Mouse (Mus musculus): Measurements from ENCODE around the gene Tbc1d9. TPM values are rescaled to one million over a fixed set of nuclear protein-coding genes. Genes with fewer than 3 reads are reported as not detected.
A peak's percentile ranks its signal among the peaks of the same experiment; 100 is the strongest.

The Tbc1d9 gene
- polyA plus RNA-seq (2015; fragmentation: Nextera tagmentation; extraction: Ambion mirVana): 18.1 and 18.9 TPM in 2 replicates

DNA sequence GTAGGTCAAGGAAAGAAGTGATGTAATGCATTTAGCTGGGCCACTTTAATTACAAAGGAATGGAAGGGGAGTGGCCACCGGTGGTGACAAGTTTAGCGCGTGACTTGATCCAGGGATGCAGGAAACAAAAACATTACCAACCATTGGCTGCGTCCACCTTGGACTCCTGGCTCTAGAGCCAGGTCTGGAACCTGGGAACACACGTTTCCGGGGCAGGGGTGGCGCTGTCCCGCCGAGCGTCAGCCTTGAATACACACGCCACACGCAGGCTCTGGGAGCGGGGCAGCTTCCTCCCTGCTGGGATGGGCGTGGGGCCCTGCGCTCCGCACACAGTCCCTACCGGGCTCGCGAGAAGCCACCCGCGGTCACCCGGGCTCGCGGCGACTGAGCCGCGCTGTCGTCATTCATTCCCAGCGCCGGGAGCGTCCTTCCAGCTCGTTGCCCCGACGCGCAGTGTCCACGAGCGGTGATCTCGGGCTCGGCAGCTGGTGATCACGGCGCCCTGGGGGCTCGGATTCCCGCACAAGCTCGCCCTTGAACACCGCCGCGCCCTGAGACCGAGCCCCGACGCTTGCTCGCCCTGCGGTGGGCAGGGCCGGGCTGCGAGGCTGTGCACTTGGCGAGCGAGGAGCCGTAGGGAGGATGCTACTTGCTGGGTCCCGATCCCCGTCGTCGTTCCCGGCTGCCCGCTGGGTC, at the start of gene Tbc1d9:
Tbc1d9 (plus strand) TSS at position 118 of the 696 bp plus-strand sequence.
- H3K27me3 ChIP-seq (replicated peaks): no peaks in the 10 kb centered on the region
- WGBS: under 1% methylated on average over 63 of the region's 63 CpGs
- peak within 1 kb of the TSS; percentile 80 for H3K4me3 ChIP-seq
- peak within 1 kb of the TSS; percentile 60 for H3K4me2 ChIP-seq
- H3K9ac ChIP-seq: peak within 1 kb of the TSS; percentile 90
- H3K36me3 ChIP-seq (replicated peaks): no peaks in the 10 kb centered on the region
- no peaks in the 10 kb centered on the region for H3K9me3 ChIP-seq
- peak; percentile 94 for ATAC-seq (replicated peaks)
- peak within 1 kb of the TSS; percentile 92 for H3K27ac ChIP-seq
- peaks cover 27% of the 10 kb centered on the region for H3K4me1 ChIP-seq

DNA sequence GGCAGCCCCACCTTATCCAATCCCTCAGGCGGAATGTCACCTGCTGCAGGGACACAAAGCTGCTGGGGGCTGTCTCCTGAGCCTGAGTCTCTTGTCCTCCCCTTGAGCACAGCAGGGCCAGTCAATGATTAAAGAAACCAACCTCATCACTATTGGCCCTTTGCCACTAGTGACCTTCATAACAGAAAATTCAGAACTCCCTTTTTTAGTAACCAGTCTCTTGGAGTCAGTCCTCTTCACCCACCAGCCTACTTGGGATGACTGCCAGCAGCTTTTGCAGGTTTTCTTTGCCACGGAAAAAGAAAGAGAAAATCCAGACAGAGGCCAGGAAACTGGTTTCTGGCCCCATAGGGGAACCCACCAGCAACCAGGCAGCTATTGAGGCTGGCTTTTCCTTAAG, 30.1 kb upstream of the Tbc1d9 start:
- H3K9me3 ChIP-seq: no peaks in the 10 kb centered on the region
- H3K4me3 ChIP-seq: no peak overlapping the region
- WGBS: 52% methylated on average over 2 of the region's 2 CpGs
- no peaks in the 10 kb centered on the region for H3K4me1 ChIP-seq
- no peak overlapping the region for H3K27ac ChIP-seq
- H3K36me3 ChIP-seq (replicated peaks): no peaks in the 10 kb centered on the region
- no peaks in the 10 kb centered on the region for H3K27me3 ChIP-seq (replicated peaks)
- H3K4me2 ChIP-seq: no peak overlapping the region
- ATAC-seq (replicated peaks): no peak
- H3K9ac ChIP-seq: no peak overlapping the region

DNA sequence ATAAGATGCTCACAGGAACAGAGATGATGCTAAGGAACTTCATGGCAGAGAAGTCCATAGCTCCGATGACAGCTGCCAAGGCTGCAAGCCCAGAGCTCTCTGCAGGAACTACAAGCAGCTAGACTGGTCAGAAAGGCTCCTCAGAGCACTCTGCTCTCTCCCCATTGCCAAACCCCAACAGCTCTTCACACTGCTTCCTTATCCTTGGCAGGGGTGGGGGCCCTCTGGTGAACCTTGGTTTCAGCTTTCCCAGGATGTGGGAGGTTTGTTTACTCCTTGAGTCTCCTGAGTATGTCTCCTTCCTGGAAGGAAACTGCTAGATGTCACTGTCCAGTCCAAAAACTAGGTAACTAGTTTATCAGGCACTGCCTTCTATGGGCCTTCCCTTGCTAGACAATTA, 25.1 kb upstream of the Tbc1d9 start:
- Histone ChIP-seq H3K4me3 (no peak overlapping the region), H3K9me3 (no peaks in the 10 kb centered on the region), H3K36me3 (replicated peaks) (no peaks in the 10 kb centered on the region), H3K27me3 (replicated peaks) (no peaks in the 10 kb centered on the region), H3K27ac (no peak overlapping the region), H3K4me2 (no peak overlapping the region), H3K9ac (no peak overlapping the region), H3K4me1 (no peaks in the 10 kb centered on the region)
- 60% methylated on average over 1 of the region's 1 CpGs for WGBS
- ATAC-seq (replicated peaks): no peak

DNA sequence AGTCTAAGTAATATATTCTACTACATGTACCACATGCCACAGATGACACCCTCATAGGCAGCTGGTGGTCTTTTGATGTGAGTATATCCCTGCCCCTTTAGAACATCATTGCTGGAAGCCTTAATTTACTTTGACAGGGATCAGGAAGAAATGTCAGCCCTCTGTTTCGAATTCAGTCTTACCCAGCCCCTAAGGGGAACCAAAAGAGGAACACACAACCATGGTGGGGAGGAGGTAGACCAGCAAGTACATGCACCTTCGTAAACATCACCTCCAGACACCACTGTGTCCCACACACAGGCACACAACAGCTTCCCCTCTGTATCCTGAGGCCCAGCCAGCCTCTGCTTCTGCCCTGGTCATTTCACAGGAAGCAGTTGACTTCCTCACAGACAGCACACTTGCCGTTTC, 24.4 kb upstream of the Tbc1d9 start:
- Histone ChIP-seq H3K4me1 (no peaks in the 10 kb centered on the region), H3K27ac (no peak overlapping the region), H3K9me3 (no peaks in the 10 kb centered on the region), H3K27me3 (replicated peaks) (no peaks in the 10 kb centered on the region), H3K4me3 (no peak overlapping the region), H3K36me3 (replicated peaks) (no peaks in the 10 kb centered on the region), H3K9ac (no peak overlapping the region), H3K4me2 (no peak overlapping the region)
- 68% methylated on average over 3 of the region's 3 CpGs for WGBS
- no peak for ATAC-seq (replicated peaks)

DNA sequence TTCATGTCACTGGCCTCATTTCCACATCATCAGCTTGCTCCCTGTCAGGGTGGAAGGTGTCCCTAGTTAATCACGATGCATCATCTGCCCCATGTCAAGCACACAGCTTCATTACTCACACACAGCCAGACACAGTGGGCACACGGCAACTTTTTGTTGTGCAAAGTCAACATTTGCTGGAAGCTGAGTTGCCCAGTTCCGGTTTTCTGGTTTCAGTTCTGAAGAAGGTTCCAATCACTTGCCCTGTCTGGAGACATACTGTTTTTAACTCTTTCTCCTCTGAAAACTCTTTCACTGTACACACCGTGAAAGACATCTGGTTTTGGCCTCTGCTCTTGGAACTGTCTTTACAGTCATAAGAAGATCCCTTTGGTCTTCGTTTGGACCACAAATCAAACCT, 23.8 kb upstream of the Tbc1d9 start:
- no peak for ATAC-seq (replicated peaks)
- WGBS: 89% methylated on average over 5 of the region's 5 CpGs
- Histone ChIP-seq H3K9me3 (no peaks in the 10 kb centered on the region), H3K27ac (no peak overlapping the region), H3K36me3 (replicated peaks) (no peaks in the 10 kb centered on the region), H3K9ac (no peak overlapping the region), H3K4me2 (no peak overlapping the region), H3K4me1 (no peaks in the 10 kb centered on the region), H3K27me3 (replicated peaks) (no peaks in the 10 kb centered on the region), H3K4me3 (no peak overlapping the region)

DNA sequence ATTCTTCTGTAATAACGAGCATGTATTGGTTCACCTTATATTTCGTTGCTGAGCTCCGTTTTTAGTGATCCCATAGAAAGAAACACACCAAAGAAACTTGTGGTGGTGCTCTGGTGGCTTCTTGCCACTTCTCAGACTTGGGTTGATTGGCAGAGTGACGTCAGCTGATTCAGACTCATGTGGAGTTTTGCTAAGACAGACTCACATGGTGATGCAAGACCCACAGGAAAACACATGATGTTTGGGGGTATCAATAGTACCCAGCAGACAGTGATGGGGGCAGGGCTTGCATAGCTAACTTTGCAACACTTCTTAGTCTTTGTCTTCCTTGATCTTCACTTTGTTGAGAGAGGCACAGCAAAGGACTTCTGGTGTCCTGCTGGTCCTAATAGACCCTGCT, 20.6 kb upstream of the Tbc1d9 start:
- WGBS: 94% methylated on average over 4 of the region's 4 CpGs
- ATAC-seq (replicated peaks): no peak
- Histone ChIP-seq H3K9ac (no peak overlapping the region), H3K27ac (no peak overlapping the region), H3K4me1 (no peaks in the 10 kb centered on the region), H3K27me3 (replicated peaks) (no peaks in the 10 kb centered on the region), H3K4me3 (no peak overlapping the region), H3K4me2 (no peak overlapping the region), H3K36me3 (replicated peaks) (no peaks in the 10 kb centered on the region), H3K9me3 (no peaks in the 10 kb centered on the region)

DNA sequence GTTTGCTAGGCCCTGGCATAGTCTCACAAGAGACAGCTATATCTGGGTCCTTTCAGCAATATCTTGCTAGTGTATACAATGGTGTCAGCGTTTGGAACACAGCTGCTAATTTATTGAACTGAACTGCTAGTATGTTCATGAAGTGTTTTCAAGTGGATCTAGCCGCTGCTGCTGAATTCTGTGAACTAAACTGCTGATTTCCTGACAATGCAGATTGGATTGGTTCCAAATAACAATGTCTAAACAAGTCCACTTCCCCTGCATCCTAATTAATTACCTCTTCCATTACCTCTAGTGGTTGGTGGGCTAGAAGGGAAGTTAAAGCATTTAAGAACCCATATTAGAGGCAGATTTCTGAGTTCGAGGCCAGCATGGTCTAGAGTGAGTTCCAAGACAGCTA, 19.7 kb upstream of the Tbc1d9 start:
- H3K9ac ChIP-seq: no peak overlapping the region
- H3K9me3 ChIP-seq: no peaks in the 10 kb centered on the region
- no peak for ATAC-seq (replicated peaks)
- no peak overlapping the region for H3K27ac ChIP-seq
- no peak overlapping the region for H3K4me3 ChIP-seq
- WGBS: 84% methylated on average over 3 of the region's 3 CpGs
- no peaks in the 10 kb centered on the region for H3K27me3 ChIP-seq (replicated peaks)
- no peaks in the 10 kb centered on the region for H3K36me3 ChIP-seq (replicated peaks)
- H3K4me2 ChIP-seq: no peak overlapping the region
- no peaks in the 10 kb centered on the region for H3K4me1 ChIP-seq

DNA sequence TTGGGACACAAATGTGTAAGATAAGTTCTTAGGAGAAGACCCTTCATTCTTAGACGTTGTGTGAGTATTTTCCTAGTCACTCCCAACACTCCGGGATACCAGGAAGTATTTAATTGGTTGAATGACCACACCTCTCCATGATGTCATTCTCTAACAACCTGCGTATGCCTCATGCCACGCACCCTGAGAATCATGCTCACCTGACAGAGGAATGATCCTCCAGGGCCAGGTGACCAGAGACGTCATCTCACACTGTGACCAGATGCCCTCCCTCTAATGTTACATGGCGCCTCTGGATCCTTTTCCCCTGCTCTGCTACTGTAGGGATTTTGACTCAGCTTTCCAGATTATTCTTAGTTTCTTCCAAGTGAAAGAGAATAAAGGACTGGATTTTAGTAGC, 16.0 kb upstream of the Tbc1d9 start:
- ATAC-seq (replicated peaks): no peak
- 90% methylated on average over 6 of the region's 6 CpGs for WGBS
- H3K9me3 ChIP-seq: no peaks in the 10 kb centered on the region
- no peaks in the 10 kb centered on the region for H3K4me1 ChIP-seq
- no peak overlapping the region for H3K9ac ChIP-seq
- H3K4me2 ChIP-seq: no peak overlapping the region
- no peak overlapping the region for H3K27ac ChIP-seq
- H3K4me3 ChIP-seq: no peak overlapping the region
- H3K36me3 ChIP-seq (replicated peaks): no peaks in the 10 kb centered on the region
- no peaks in the 10 kb centered on the region for H3K27me3 ChIP-seq (replicated peaks)

DNA sequence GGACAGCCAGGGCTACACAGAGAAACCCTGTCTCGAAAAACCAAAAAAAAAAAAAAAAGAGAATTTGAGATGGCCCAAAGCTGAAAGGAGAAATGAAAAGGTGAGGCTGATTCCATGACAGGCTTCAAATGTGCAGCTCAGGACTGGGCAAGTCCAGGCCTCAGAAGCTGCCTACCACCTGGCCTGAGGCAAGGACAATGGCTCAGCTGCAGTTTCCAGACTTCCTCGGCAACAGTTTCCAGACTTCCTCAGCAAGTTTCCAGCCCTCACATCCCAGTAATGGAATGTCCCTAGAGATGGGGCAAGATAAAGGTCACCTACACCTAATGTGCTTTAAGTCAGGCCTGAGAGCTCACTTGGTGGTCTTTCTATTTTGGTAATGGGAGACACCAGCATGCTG, 13.1 kb upstream of the Tbc1d9 start:
- Histone ChIP-seq H3K4me1 (no peaks in the 10 kb centered on the region), H3K9ac (no peak overlapping the region), H3K9me3 (no peaks in the 10 kb centered on the region), H3K27me3 (replicated peaks) (no peaks in the 10 kb centered on the region), H3K4me3 (no peak overlapping the region), H3K27ac (no peak overlapping the region), H3K36me3 (replicated peaks) (no peaks in the 10 kb centered on the region), H3K4me2 (no peak overlapping the region)
- WGBS: 84% methylated on average over 2 of the region's 2 CpGs
- ATAC-seq (replicated peaks): no peak

DNA sequence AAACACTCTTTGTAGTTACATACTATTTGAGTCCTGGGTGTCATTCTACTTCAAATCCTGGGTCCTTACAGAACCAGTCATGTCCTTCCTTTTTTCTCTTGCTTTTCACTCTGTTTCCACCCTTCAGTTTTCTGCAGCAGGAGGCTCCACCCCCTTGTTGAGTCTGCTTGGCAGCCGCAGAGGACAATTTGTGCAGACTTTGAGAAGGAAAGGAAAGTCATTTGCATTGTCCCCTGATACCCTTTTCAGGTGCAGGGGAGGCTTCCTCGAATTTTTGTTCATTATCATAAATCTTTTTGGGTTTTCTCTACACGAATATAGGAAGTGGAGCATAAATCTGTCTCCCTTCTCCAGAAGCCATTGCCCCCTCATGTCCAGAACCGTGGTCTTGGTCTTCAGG, 12.7 kb upstream of the Tbc1d9 start:
- no peak overlapping the region for H3K4me3 ChIP-seq
- no peaks in the 10 kb centered on the region for H3K4me1 ChIP-seq
- no peak overlapping the region for H3K4me2 ChIP-seq
- H3K27me3 ChIP-seq (replicated peaks): no peaks in the 10 kb centered on the region
- no peak overlapping the region for H3K27ac ChIP-seq
- WGBS: 69% methylated on average over 4 of the region's 4 CpGs
- ATAC-seq (replicated peaks): no peak
- H3K36me3 ChIP-seq (replicated peaks): no peaks in the 10 kb centered on the region
- no peak overlapping the region for H3K9ac ChIP-seq
- H3K9me3 ChIP-seq: no peaks in the 10 kb centered on the region

DNA sequence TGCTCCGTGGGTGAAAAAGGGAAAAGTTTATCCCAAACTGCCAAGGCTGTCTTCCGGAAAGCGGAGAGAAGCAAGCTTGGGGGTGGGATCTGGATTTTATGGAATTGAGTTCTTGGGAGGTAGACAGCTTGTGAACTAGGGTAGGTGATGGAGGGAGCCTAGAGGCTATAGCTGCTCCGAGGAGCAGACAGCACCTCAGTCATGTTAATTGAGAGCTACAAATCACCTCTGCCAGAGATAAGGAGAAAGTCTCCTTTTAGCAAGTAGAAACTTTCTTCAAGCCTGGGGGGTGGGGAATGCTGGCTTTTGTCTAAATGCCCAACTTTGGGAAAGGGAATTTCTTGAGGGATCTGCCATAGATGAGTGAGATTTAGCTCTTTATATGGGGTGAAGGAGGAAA, 10.0 kb upstream of the Tbc1d9 start:
- no peaks in the 10 kb centered on the region for H3K4me1 ChIP-seq
- no peak overlapping the region for H3K9ac ChIP-seq
- no peaks in the 10 kb centered on the region for H3K36me3 ChIP-seq (replicated peaks)
- 58% methylated on average over 4 of the region's 4 CpGs for WGBS
- H3K27ac ChIP-seq: no peak overlapping the region
- no peak overlapping the region for H3K4me2 ChIP-seq
- no peaks in the 10 kb centered on the region for H3K27me3 ChIP-seq (replicated peaks)
- no peaks in the 10 kb centered on the region for H3K9me3 ChIP-seq
- no peak overlapping the region for H3K4me3 ChIP-seq
- no peak for ATAC-seq (replicated peaks)

DNA sequence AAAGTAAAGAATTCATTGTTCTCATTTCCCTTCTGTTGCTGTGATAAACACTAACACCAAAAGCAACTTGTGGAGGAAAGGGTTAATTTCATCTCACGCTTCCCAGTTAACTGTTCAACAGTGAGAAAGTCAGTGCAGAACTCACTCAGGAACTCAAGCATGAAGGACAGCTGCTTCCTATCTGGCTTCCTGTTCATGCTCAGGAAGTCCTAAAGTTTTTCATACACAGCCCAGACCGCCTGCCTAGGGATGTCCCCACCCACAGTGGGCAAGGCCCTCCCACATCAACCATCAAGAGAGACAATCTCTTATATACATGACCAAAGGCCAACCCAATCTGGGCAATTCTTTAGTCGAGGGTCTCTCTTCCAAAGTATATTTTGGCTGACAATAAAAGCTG, 6.2 kb upstream of the Tbc1d9 start:
- Histone ChIP-seq H3K4me3 (no peak overlapping the region), H3K9ac (no peak overlapping the region)

DNA sequence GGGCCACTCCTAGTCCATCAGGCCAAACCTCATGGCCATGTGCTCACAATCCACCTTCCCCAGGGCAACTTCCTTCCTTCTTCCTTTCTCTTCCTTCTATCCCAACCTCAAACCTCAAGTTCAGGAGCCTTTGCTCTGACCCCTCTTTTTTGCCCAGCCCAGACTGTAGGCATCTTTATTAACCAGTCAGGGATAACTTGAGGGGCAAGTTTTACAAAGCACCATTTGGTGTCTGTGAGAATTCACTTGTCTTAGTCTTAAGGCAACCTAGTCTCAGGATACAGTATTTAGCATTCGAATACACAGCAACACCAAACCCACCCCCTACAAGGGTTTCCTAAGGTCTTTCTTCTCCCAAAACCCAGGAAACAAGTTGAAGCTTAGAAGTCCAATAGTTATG, 5.5 kb upstream of the Tbc1d9 start:
- H3K36me3 ChIP-seq (replicated peaks): no peaks in the 10 kb centered on the region
- 48% methylated on average over 1 of the region's 1 CpGs for WGBS
- H3K9ac ChIP-seq: no peak overlapping the region
- no peaks in the 10 kb centered on the region for H3K4me1 ChIP-seq
- H3K4me3 ChIP-seq: no peak overlapping the region
- no peak overlapping the region for H3K4me2 ChIP-seq
- no peaks in the 10 kb centered on the region for H3K9me3 ChIP-seq
- H3K27ac ChIP-seq: no peak overlapping the region
- ATAC-seq (replicated peaks): no peak
- H3K27me3 ChIP-seq (replicated peaks): no peaks in the 10 kb centered on the region

More for the DNA sequence above, 6.2 kb upstream of the Tbc1d9 start:
- Histone ChIP-seq H3K9me3 (no peaks in the 10 kb centered on the region), H3K27me3 (replicated peaks) (no peaks in the 10 kb centered on the region), H3K4me2 (no peak overlapping the region), H3K4me1 (no peaks in the 10 kb centered on the region), H3K27ac (no peak overlapping the region), H3K36me3 (replicated peaks) (no peaks in the 10 kb centered on the region)
- 79% methylated on average over 3 of the region's 3 CpGs for WGBS
- ATAC-seq (replicated peaks): no peak

Data from midbrain, embryonic 15.5 days (tissue).